Mouse (Mus musculus): ENCODE results near the gene Ccdc65. TPM values are rescaled to one million over a fixed set of nuclear protein-coding genes. Genes with fewer than 3 reads are reported as not detected.

The Ccdc65 gene
- polyA plus RNA-seq, 1 experiment from 2014 or later, result 5.7 TPM

Other genes with a start within 250 kb of the Ccdc65 start
- not detected in 2 replicates for gene OR5BS1P, start 238.3 kb upstream of the Ccdc65 start, polyA plus RNA-seq (2014; fragmentation: Nextera tagmentation; extraction: Ambion mirVana)
- not detected in 2 replicates for gene Lalba, start 225.5 kb upstream of the Ccdc65 start, polyA plus RNA-seq (2014; fragmentation: Nextera tagmentation; extraction: Ambion mirVana)
- not detected in 2 replicates for gene Olfr279, start 215.8 kb upstream of the Ccdc65 start, polyA plus RNA-seq (2014; fragmentation: Nextera tagmentation; extraction: Ambion mirVana)
- gene Kansl2, start 173.9 kb upstream of the Ccdc65 start, polyA plus RNA-seq (2014; fragmentation: Nextera tagmentation; extraction: Ambion mirVana), result 125 TPM in 2 replicates
- 59.7 and 65.8 TPM in 2 replicates for gene Ccnt1, start 137.3 kb upstream of the Ccdc65 start, polyA plus RNA-seq (2014; fragmentation: Nextera tagmentation; extraction: Ambion mirVana)
- gene 4930415O20Rik, start 137.2 kb upstream of the Ccdc65 start, polyA plus RNA-seq (2014; fragmentation: Nextera tagmentation; extraction: Ambion mirVana), result 0.58 TPM in 1 of 2 replicates, not detected in the other
- gene Adcy6, start 98.1 kb upstream of the Ccdc65 start, polyA plus RNA-seq (2014; fragmentation: Nextera tagmentation; extraction: Ambion mirVana), result 9.6 and 12.2 TPM in 2 replicates
- gene Cacnb3, start 77.4 kb upstream of the Ccdc65 start, polyA plus RNA-seq (2014; fragmentation: Nextera tagmentation; extraction: Ambion mirVana), result 130 and 136 TPM in 2 replicates
- gene Ddx23, start 45.3 kb upstream of the Ccdc65 start, polyA plus RNA-seq (2014; fragmentation: Nextera tagmentation; extraction: Ambion mirVana), result 17.7 and 24.9 TPM in 2 replicates
- gene Rnd1, start 30.7 kb upstream of the Ccdc65 start, polyA plus RNA-seq (2014; fragmentation: Nextera tagmentation; extraction: Ambion mirVana), result 7.4 and 9.2 TPM in 2 replicates
- gene Fkbp11, start 20.0 kb downstream of the Ccdc65 start, polyA plus RNA-seq (2014; fragmentation: Nextera tagmentation; extraction: Ambion mirVana), result 1.7 and 3.8 TPM in 2 replicates
- gene Arf3, start 55.0 kb downstream of the Ccdc65 start, polyA plus RNA-seq (2014; fragmentation: Nextera tagmentation; extraction: Ambion mirVana), result 57.5 and 63.3 TPM in 2 replicates
- not detected in 2 replicates for gene Wnt10b, start 69.9 kb downstream of the Ccdc65 start, polyA plus RNA-seq (2014; fragmentation: Nextera tagmentation; extraction: Ambion mirVana)
- gene Wnt1, start 81.7 kb downstream of the Ccdc65 start, polyA plus RNA-seq (2014; fragmentation: Nextera tagmentation; extraction: Ambion mirVana), result 1.3 and 4.1 TPM in 2 replicates
- gene Ddn, start 101.3 kb downstream of the Ccdc65 start, polyA plus RNA-seq (2014; fragmentation: Nextera tagmentation; extraction: Ambion mirVana), result 0.57 and 0.66 TPM in 2 replicates
- gene Prkag1, start 123.3 kb downstream of the Ccdc65 start, polyA plus RNA-seq (2014; fragmentation: Nextera tagmentation; extraction: Ambion mirVana), result 56.5 and 72.8 TPM in 2 replicates
- 13.6 and 16.0 TPM in 2 replicates for gene Kmt2d, start 163.0 kb downstream of the Ccdc65 start, polyA plus RNA-seq (2014; fragmentation: Nextera tagmentation; extraction: Ambion mirVana)
- gene Rhebl1, start 186.3 kb downstream of the Ccdc65 start, polyA plus RNA-seq (2014; fragmentation: Nextera tagmentation; extraction: Ambion mirVana), result 23.7 and 31.9 TPM in 2 replicates
- gene Dhh, start 190.3 kb downstream of the Ccdc65 start, polyA plus RNA-seq (2014; fragmentation: Nextera tagmentation; extraction: Ambion mirVana), result 0.36 and 0.57 TPM in 2 replicates
- gene Lmbr1l, start 210.0 kb downstream of the Ccdc65 start, polyA plus RNA-seq (2014; fragmentation: Nextera tagmentation; extraction: Ambion mirVana), result 11.2 and 19.4 TPM in 2 replicates
- 1,095 and 1,120 TPM in 2 replicates for gene Tuba1b, start 226.4 kb downstream of the Ccdc65 start, polyA plus RNA-seq (2014; fragmentation: Nextera tagmentation; extraction: Ambion mirVana)
- gene Gm49450, start 245.3 kb downstream of the Ccdc65 start, polyA plus RNA-seq (2014; fragmentation: Nextera tagmentation; extraction: Ambion mirVana), result not detected in 2 replicates
- 17,220 and 18,751 TPM in 2 replicates for gene Tuba1a, start 245.5 kb downstream of the Ccdc65 start, polyA plus RNA-seq (2014; fragmentation: Nextera tagmentation; extraction: Ambion mirVana)

All from midbrain, embryonic 14.5 days (tissue).